Comparison of ENCODE assay signal across 9 mouse cellular contexts in the genomic region with DNA sequence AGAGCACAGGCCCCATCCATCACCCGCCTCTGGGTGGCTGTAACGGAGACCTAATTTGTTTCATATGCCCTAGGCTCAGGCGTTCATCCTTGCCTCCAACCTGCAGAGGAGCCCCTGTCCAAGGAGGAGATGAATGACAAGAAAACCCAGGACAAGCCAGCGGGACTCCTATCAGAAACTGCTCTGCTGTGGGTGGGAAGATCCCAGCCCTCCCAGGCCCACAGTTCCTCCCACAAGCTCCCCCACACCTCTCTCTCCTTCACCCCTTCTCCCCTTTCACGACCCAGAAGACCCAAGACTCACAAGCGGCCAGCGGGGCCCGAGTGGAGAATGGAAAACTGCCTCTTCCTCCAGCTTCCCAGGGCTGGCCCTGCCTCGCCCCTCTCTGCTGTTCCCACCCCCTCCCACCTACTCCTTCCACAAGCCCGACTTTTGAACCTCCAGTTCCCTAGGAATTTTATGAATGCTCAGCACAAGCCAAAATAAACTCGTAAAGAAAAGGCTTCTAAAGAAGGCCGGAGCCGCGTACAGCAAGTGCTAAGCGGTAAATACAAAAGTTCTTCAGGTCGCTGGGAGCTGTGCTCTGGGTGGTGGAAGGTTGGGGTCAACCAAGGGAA.
A peak's percentile ranks its signal among the peaks of the same experiment; 100 is the strongest.
DNase-seq lines count a peak whose midpoint lies in the region; ATAC-seq and TF ChIP-seq lines count a peak whose summit lies in the region.
"Had no signal": no experiment of that assay in that cellular context is flagged by ENCODE, and none has a peak within 500 bp of the region (broad histone marks: within the 10 kb centered on the region; RNA-seq: fewer than 3 reads in every experiment).

No protein-coding gene starts in this region.

- WGBS in liver, postnatal 0 days (ENCODE audit: insufficient replicate concordance): 41% methylated on average over 16 of the region's 16 CpGs
- 9% methylated on average over 16 of the region's 16 CpGs for whole genome bisulfite sequencing in embryonic facial prominence, embryonic 15.5 days
- 9% methylated on average over 16 of the region's 16 CpGs for WGBS in kidney, postnatal 0 days
- WGBS in neural tube, embryonic 11.5 days: 23% methylated on average over 16 of the region's 16 CpGs

- H3K27me3 ChIP-seq in liver, postnatal 0 days (ENCODE audit: insufficient read depth, low read length): peaks cover 9% of the 10 kb centered on the region; the same call in 1 of the 2 replicates
- peaks cover 23% of the 10 kb centered on the region for H3K27me3 ChIP-seq in embryonic facial prominence, embryonic 15.5 days
- no peaks in the 10 kb centered on the region for H3K27me3 ChIP-seq in kidney, postnatal 0 days (ENCODE audit: insufficient read depth, low read length)
- peaks cover 6% of the 10 kb centered on the region for H3K27me3 ChIP-seq in neural tube, embryonic 11.5 days (ENCODE audit: control insufficient read depth, insufficient read depth, low read length)

- no peak for TF ChIP-seq CTCF in liver, postnatal 0 days (IDR thresholded peaks at IDR 0.05; ENCODE audit: low read depth)
- TF ChIP-seq CTCF in kidney, postnatal 0 days (IDR thresholded peaks at IDR 0.05; ENCODE audit: low read depth): no peak

- no peak overlapping the region for H3K9ac ChIP-seq in liver, postnatal 0 days (replicated peaks)
- no peak overlapping the region for H3K9ac ChIP-seq in embryonic facial prominence, embryonic 15.5 days
- H3K9ac ChIP-seq in kidney, postnatal 0 days (ENCODE audit: low read depth, low read length): 0 out of 2 replicates have a peak overlapping the region, but pooled peaks have one; percentile 23
- no peak overlapping the region for H3K9ac ChIP-seq in neural tube, embryonic 11.5 days (ENCODE audit: low read length)
- H3K9ac ChIP-seq: liver, embryonic 15.5 days had no signal

- no peaks in the 10 kb centered on the region for H3K36me3 ChIP-seq in liver, postnatal 0 days (replicated peaks; ENCODE audit: insufficient read depth, low read length)
- H3K36me3 ChIP-seq in embryonic facial prominence, embryonic 15.5 days: no peaks in the 10 kb centered on the region
- H3K36me3 ChIP-seq in kidney, postnatal 0 days (ENCODE audit: insufficient read depth, low read length): no peaks in the 10 kb centered on the region
- no peaks in the 10 kb centered on the region for H3K36me3 ChIP-seq in neural tube, embryonic 11.5 days (ENCODE audit: control insufficient read depth, insufficient read depth, low read length)
- H3K36me3 ChIP-seq: liver, embryonic 15.5 days had no signal

- no peak overlapping the region for H3K4me2 ChIP-seq in liver, postnatal 0 days (ENCODE audit: low read depth, low read length)
- H3K4me2 ChIP-seq in embryonic facial prominence, embryonic 15.5 days (replicated peaks): peak overlapping the region; percentile 24
- peak overlapping the region; percentile 41 for H3K4me2 ChIP-seq in kidney, postnatal 0 days (ENCODE audit: low read length)
- H3K4me2 ChIP-seq in neural tube, embryonic 11.5 days (ENCODE audit: low read depth): no peak overlapping the region
- H3K4me2 ChIP-seq: liver, embryonic 15.5 days had no signal

- H3K27ac ChIP-seq in liver, postnatal 0 days (ENCODE audit: low read depth): no peak overlapping the region
- H3K27ac ChIP-seq in embryonic facial prominence, embryonic 15.5 days (replicated peaks): peak overlapping the region; percentile 31; the same call in 1 of the 2 replicates
- H3K27ac ChIP-seq in kidney, postnatal 0 days: peak overlapping the region; percentile 64
- H3K27ac ChIP-seq in neural tube, embryonic 11.5 days (ENCODE audit: low read depth, low read length): no peak overlapping the region
- H3K27ac ChIP-seq: liver, embryonic 15.5 days had no signal

- no peak for TF ChIP-seq EP300 in liver, postnatal 0 days (IDR thresholded peaks at IDR 0.05; ENCODE audit: low read depth)

- no peaks in the 10 kb centered on the region for H3K4me1 ChIP-seq in liver, postnatal 0 days (ENCODE audit: insufficient read depth)
- peaks cover 18% of the 10 kb centered on the region for H3K4me1 ChIP-seq in embryonic facial prominence, embryonic 15.5 days
- H3K4me1 ChIP-seq in kidney, postnatal 0 days (replicated peaks; ENCODE audit: insufficient read depth, low read length): no peaks in the 10 kb centered on the region
- no peaks in the 10 kb centered on the region; the same call in 1 of the 2 replicates for H3K4me1 ChIP-seq in neural tube, embryonic 11.5 days (ENCODE audit: control insufficient read depth, insufficient read depth, low read length)
- H3K4me1 ChIP-seq: liver, embryonic 15.5 days had no signal

- ATAC-seq in liver, postnatal 0 days: no peak
- no peak for ATAC-seq in embryonic facial prominence, embryonic 15.5 days (ENCODE audit: insufficient number of reproducible peaks, low FRiP score, low TSS enrichment, low read depth)
- peak; percentile 67 for ATAC-seq in kidney, postnatal 0 days (replicated peaks; ENCODE audit: low FRiP score, low read depth)
- no peak for ATAC-seq in neural tube, embryonic 11.5 days (ENCODE audit: insufficient read depth, low FRiP score, low TSS enrichment)

- DNase-seq in liver: peak; percentile 12
- DNase-seq in liver, postnatal 0 days: no peak
- peak; percentile 94 for DNase-seq in kidney, postnatal 0 days (ENCODE audit: low spot score)
- peak; percentile 58 for DNase-seq in neural tube, embryonic 11.5 days (ENCODE audit: low spot score)
- no peak for DNase-seq in urinary bladder, postnatal 4 days (ENCODE audit: low spot score in 2 of 2)
- no peak for DNase-seq in left cerebral cortex, postnatal 25 days (ENCODE audit: low spot score in 2 of 2)
- DNase-seq: gastrocnemius, postnatal 25 days had no signal

- intact Hi-C loops in left cerebral cortex, postnatal 25 days (cut with DNase I): no loop called here

- H3K4me3 ChIP-seq in liver, postnatal 0 days (ENCODE audit: low read depth, low read length): no peak overlapping the region
- no peak overlapping the region for H3K4me3 ChIP-seq in embryonic facial prominence, embryonic 15.5 days (replicated peaks)
- H3K4me3 ChIP-seq in kidney, postnatal 0 days (replicated peaks; ENCODE audit: low read depth, low read length): peak overlapping the region; percentile 11; the same call in 1 of the 2 replicates
- no peak overlapping the region for H3K4me3 ChIP-seq in neural tube, embryonic 11.5 days (ENCODE audit: low read depth, low read length)
- H3K4me3 ChIP-seq: liver, embryonic 15.5 days had no signal

- no peaks in the 10 kb centered on the region for H3K9me3 ChIP-seq in liver, postnatal 0 days (ENCODE audit: low read length)
- H3K9me3 ChIP-seq in embryonic facial prominence, embryonic 15.5 days (replicated peaks): no peaks in the 10 kb centered on the region
- H3K9me3 ChIP-seq in kidney, postnatal 0 days (replicated peaks; ENCODE audit: low read length): no peaks in the 10 kb centered on the region
- no peaks in the 10 kb centered on the region for H3K9me3 ChIP-seq in neural tube, embryonic 11.5 days (ENCODE audit: control insufficient read depth, low read length)
- H3K9me3 ChIP-seq: liver, embryonic 15.5 days had no signal

Comparison
In these comparisons a context has a peak if more than half of its experiments do, and no peak if none do; other contexts are left out.
1. DNase-seq: peak in liver (single experiment), kidney, postnatal 0 days (single experiment) and neural tube, embryonic 11.5 days (single experiment); none in liver, postnatal 0 days (single experiment), urinary bladder, postnatal 4 days (0 of 2) and left cerebral cortex, postnatal 25 days (0 of 2).
2. H3K27ac ChIP-seq: peak in embryonic facial prominence, embryonic 15.5 days (single experiment) and kidney, postnatal 0 days (single experiment); none in liver, postnatal 0 days (single experiment) and neural tube, embryonic 11.5 days (single experiment).
3. H3K4me2 ChIP-seq: peak in embryonic facial prominence, embryonic 15.5 days (single experiment) and kidney, postnatal 0 days (single experiment); none in liver, postnatal 0 days (single experiment) and neural tube, embryonic 11.5 days (single experiment).